Mouse (Mus musculus) left cerebral cortex, adult 8-10 months (tissue): ENCODE measurements around the gene Unc5c. TPM values are rescaled to one million over a fixed set of nuclear protein-coding genes. Genes with fewer than 3 reads are reported as not detected.

Experiments
- DNase-seq, 2 experiments: peaks; one replicate each; pipeline ENCODE4 v3.0.0; 2022; ENCODE audit warnings: low spot score in 2 of 2
- total RNA-seq, 4 experiments: library from RNA; stranded (reverse); gene quantifications; 2 replicates each; pipeline ENCODE4 v1.2.4; 2022

Unc5c gene
- total RNA-seq, 4 experiments from 2014 or later: 27.4 to 29.4 (median 28.6) TPM

DNA sequence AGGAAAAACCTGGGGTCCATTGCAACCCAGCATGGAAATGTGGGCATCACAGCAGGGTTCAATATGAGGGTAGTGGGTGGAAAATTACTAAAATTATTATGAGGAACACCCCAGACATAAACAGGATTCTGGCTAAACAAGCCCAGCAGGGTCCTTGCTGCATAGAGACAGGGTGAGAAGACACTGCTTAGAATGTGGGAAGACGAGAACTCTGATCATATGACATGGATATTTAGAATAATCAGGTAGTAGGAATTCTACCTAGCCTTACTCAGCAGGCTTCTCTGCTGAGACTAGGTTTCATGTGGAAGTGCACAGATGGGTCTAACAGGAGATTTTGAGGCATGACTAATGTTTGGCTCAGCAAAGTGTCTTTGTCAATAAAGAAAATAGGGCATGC, 131.9 kb downstream of the Unc5c start:
- no peak for DNase-seq

DNA sequence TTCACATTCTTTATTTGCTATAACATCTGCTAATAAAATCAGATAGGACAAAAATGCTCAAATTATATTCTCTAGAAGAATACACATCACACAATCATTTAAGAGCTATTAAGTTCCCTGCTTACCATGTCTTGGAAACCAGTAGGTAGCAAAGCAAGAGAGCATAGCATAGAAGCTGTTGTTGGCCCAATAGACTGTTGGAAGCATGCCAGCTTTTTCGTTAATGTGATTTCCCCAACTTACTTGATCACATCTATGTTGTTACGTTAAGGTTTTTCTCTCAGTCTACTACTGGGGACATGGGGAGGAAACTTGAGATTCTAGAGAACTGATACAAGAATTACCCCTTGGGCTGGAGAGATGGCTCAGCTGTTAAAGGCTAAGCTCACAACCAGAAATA, 133.0 kb downstream of the Unc5c start:
- no peak for DNase-seq

- no peak for DNase-seq
Measured at GRCm38 (mm10) chr3:141598936-141599335, 133.9 kb downstream of the Unc5c start.

GRCm38 (mm10) chr3:141601072-141601549, 136.1 kb downstream of the Unc5c start:
- DNase-seq: peak in 1 of 2 experiments; percentile 28

DNA sequence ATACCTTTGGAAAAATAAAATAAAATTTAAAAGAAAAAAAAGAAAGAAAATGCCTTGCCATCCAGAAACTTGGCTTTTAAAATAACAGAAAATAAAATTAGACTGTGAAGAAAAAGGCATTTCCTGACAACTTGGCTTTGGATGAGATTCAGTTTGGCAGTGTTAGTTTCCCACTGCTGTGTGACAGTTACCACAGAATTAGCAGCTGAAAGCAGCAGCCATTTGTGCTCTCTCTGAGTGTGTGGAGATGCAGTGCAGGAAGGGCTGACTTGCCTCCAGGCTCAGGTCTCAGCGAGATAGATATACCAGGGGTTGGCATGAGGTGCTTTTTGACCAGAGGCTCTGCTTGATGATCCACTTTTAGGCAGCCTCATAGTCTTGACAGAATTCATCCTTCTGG, 151.7 kb downstream of the Unc5c start:
- DNase-seq: peak in 1 of 2 experiments; percentile 27

GRCm38 (mm10) chr3:141618675-141619074, 153.7 kb downstream of the Unc5c start:
- no peak for DNase-seq

DNA sequence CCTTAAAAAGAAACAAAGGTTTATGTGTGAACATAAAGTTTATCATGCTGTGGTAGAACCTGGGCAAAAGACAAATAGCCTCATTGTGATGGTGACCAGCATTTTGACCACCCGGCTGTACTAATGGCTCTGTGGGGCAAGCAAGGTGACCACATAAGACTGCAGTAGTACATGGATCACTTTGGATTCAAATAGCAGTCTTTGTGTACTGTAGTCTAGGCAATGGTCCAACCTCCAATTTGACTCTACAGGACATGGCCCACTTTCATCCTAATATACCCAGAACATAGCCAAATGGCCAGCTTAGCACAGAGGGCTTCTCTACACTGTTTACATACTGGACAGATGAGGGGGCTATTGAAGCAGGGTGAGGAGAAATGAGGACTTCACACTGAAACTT, 156.5 kb downstream of the Unc5c start:
- no peak for DNase-seq

GRCm38 (mm10) chr3:141626935-141627638, 162.1 kb downstream of the Unc5c start:
- DNase-seq: no peak

GRCm38 (mm10) chr3:141627639-141627977, 162.6 kb downstream of the Unc5c start:
- DNase-seq: no peak

GRCm38 (mm10) chr3:141629431-141629830, 164.4 kb downstream of the Unc5c start:
- DNase-seq: no peak

GRCm38 (mm10) chr3:141637900-141638299, 172.9 kb downstream of the Unc5c start:
- DNase-seq: no peak

GRCm38 (mm10) chr3:141644264-141644663, 179.2 kb downstream of the Unc5c start:
- DNase-seq: no peak

DNA sequence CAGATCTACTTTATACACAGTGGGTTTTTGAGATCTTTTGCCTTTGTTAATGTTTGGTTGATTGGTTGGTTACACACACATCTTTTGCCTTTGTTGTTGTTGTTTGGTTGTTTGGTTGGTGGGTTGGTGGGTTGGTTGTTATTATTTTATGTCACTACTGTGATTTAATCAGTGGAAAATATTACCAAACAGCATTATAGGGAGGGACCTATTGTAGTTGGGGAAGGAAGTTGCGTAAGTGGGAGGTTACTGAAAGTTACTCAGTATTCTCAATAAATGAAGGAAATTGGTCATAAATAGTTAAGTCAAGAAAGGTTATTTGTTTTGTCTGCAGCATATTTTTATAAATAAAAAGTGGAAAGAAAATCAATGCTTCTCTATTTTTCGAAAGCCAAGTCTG, 181.6 kb downstream of the Unc5c start:
- DNase-seq: no peak

DNA sequence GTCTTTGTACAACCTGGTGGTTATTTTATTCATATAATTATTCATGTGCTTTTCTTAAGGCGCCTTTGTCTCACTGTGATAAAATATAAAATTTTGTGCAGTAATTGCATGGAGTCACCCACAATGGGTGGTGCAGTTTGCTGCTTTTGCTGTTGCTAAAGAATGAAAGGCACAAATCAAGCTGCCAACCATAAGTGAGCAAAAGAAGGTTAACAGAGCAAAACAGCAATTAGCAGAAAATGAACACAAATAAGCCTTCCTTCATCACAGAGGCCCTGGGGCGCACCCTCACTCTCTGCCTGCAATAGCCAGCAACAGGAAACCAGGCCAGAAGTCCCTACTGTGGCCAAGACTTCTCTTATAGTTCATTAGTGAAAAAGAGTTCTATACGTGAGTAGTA, 185.6 kb downstream of the Unc5c start:
- no peak for DNase-seq

DNA sequence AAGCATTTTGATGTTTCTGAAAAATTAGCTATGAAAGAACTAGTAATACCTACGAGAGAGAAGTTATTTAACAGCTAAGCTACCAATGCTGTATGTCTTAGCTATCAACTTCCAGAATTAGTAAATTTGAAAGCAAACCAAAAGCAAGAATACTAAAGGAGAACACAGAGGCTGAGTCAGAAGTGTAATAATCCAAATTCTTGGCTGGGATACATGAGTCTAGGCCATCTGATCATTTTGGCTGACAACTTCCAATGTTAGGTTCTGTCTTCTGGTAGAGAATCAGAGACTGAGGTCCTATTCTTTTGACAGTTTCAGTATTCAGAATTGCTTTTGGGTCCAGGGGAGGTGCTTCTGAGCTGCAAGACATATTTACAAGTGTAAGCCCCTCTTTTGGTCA, 188.9 kb downstream of the Unc5c start:
- DNase-seq: no peak

DNA sequence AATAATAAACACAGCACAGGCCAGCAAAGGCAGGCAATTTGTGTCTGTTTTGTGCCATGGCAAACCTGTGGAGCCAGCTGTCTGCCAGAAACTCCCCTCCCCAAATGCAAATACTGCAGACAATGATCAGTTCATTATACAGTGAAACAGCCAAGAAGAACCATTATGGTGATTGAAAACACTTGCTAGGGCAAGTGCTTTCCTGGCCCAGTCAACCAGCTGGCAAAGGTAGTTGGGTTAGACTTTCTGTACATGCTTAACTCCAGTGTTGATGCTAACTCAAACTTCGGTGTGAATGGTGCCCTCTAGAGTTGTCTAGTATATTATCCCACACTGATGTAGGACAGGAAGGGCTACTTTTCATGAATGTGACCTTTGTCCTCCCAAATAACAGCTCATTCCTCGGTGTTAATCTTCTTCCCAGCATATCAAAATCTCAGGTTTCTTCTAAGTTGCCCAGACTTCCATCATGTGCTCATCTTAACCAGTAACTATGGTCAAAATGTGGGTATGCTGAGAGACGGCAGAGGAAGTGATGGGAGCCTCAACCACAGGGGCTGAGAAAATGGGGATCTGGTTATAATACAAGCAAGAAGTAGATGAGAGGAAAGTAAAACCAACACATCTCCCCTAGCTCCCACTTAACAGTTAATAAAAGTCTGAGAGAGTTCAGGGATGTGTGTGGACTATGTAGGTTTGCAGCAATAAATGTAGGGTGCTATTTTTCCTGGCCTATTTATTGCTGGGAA, 194.2 kb downstream of the Unc5c start:
- no peak for DNase-seq

GRCm38 (mm10) chr3:141660065-141661062, 195.3 kb downstream of the Unc5c start:
- DNase-seq: no peak

DNA sequence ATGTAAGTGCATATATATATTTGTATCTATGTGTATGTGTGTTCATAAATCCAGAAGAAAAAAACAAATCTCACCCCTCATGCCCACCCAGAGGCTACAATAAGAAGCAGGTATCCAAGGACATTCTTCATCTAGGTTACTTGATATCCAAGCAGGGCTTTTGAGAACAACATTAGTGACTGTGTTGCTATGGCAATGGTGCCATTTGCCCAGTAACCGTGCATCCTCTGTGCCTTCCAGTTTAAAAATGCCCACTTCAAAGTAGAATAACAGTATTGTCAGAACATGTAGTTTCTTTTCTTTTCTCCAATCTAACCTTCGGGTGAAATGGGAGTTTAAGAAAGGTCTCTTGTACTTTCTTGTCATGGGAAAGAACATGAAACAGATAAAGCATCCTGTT, 224.1 kb downstream of the Unc5c start:
- DNase-seq: no peak

- no peak for DNase-seq
Measured at GRCm38 (mm10) chr3:141690676-141691075, 225.7 kb downstream of the Unc5c start.

DNA sequence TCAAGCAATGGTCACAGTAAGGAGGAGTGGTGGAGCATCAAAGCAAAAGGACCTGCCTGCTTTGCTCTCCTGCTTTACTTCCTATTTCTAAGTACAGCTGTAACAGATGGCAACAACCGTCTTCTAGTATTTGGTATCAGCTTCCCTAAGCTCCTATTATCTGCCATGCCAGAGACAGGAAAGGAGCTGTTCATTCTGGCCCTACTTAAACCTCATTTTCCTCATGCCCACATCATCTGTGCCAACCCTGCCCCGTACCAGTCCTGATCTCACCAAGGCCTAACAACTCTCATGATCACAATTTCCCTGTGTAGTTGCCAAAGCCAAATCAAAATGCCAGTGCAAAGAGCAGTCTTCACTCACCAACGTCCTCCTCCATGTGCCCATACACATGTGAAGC, 226.4 kb downstream of the Unc5c start:
- no peak for DNase-seq

GRCm38 (mm10) chr3:141691846-141692245, 226.8 kb downstream of the Unc5c start:
- no peak for DNase-seq

GRCm38 (mm10) chr3:141699177-141699576, 234.2 kb downstream of the Unc5c start:
- no peak for DNase-seq
